Mouse (Mus musculus): Measurements from ENCODE around the gene Baiap2. TPM values are rescaled to one million over a fixed set of nuclear protein-coding genes. Genes with fewer than 3 reads are reported as not detected.

Baiap2 gene
- polyA plus RNA-seq, 1 experiment from 2014 or later = 8.0 TPM

MicroRNAs encoded within 50 kb of the gene (microRNA counts, 519-probe panel; counts per million panel counts)
- 2,812 counts per million, percentile 56 among the panel's probes with 10 or more counts for microRNA mmu-miR-338-3p
- 2,271 counts per million, percentile 36 among the panel's probes with 10 or more counts for microRNA mmu-miR-338-5p

Small RNAs within 50 kb of the gene (microRNA-seq; reads per million reads assigned to microRNA genes)
- gene Mir3065 (not detected), gene Mir338 (not detected)

Other genes with a start within 250 kb of the Baiap2 start
- gene Chmp6, start 29.3 kb upstream of the Baiap2 start, polyA plus RNA-seq (2015; fragmentation: Nextera tagmentation; extraction: Ambion mirVana) = 25.4 and 29.5 TPM in 2 replicates
- gene Aatk, start 104.4 kb downstream of the Baiap2 start, polyA plus RNA-seq (2015; fragmentation: Nextera tagmentation; extraction: Ambion mirVana) = 0.59 and 0.68 TPM in 2 replicates
- gene Cep131, start 144.1 kb downstream of the Baiap2 start, polyA plus RNA-seq (2015; fragmentation: Nextera tagmentation; extraction: Ambion mirVana) = 4.2 and 4.6 TPM in 2 replicates
- 6.0 and 7.6 TPM in 2 replicates for gene Tepsin, start 156.0 kb downstream of the Baiap2 start, polyA plus RNA-seq (2015; fragmentation: Nextera tagmentation; extraction: Ambion mirVana)
- gene Ndufaf8, start 156.2 kb downstream of the Baiap2 start, polyA plus RNA-seq (2015; fragmentation: Nextera tagmentation; extraction: Ambion mirVana) = 38.9 and 42.8 TPM in 2 replicates
- gene Slc38a10, start 208.6 kb downstream of the Baiap2 start, polyA plus RNA-seq (2015; fragmentation: Nextera tagmentation; extraction: Ambion mirVana) = 34.0 and 38.8 TPM in 2 replicates

All from liver, embryonic 15.5 days (tissue).